Mouse (Mus musculus) layer of hippocampus, adult 9-11 months (tissue): ENCODE measurements around the gene Ogfod3.

ENCODE experiments used
- DNase-seq: peaks from one replicate; pipeline ENCODE4 v3.0.0; 2022

Ogfod3 gene

GRCm38 (mm10) chr11:121198622-121199021, 5.9 kb downstream of the Ogfod3 start:
- no peak for DNase-seq

- DNase-seq, result no peak
Measured at GRCm38 (mm10) chr11:121193415-121193814, 11.1 kb downstream of the Ogfod3 start.

- DNase-seq, result no peak
Measured at GRCm38 (mm10) chr11:121192742-121193141, 11.8 kb downstream of the Ogfod3 start.

DNA sequence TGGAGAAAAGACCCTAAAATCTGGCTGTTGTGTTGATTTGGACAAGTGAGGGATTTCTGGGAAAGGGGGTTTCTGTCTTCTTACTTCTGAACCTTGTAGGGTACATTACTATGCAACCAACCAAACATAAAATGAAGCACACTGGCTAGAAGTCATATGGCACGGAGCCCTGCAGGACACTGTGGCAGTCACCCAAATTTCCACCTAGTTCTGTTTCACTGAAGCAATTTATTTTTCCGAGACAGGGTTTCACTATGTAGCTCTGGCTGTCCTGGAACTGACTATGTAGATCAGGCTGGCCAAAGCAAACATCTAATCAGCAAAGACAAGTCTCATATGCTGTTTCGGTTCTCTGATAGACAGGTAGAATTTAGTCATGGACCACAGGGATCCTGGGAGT, 14.8 kb downstream of the Ogfod3 start:
- DNase-seq, result no peak

GRCm38 (mm10) chr11:121176285-121177270, 27.9 kb downstream of the Ogfod3 start:
- DNase-seq, result no peak

GRCm38 (mm10) chr11:121174234-121174633, 30.3 kb downstream of the Ogfod3 start:
- DNase-seq, result peak; percentile 36

- peak; percentile 29 for DNase-seq
Measured at GRCm38 (mm10) chr11:121173203-121173602, 31.3 kb downstream of the Ogfod3 start.

GRCm38 (mm10) chr11:121163751-121164150, 40.8 kb downstream of the Ogfod3 start:
- no peak for DNase-seq

GRCm38 (mm10) chr11:121160636-121161346, 43.7 kb downstream of the Ogfod3 start:
- no peak for DNase-seq

DNA sequence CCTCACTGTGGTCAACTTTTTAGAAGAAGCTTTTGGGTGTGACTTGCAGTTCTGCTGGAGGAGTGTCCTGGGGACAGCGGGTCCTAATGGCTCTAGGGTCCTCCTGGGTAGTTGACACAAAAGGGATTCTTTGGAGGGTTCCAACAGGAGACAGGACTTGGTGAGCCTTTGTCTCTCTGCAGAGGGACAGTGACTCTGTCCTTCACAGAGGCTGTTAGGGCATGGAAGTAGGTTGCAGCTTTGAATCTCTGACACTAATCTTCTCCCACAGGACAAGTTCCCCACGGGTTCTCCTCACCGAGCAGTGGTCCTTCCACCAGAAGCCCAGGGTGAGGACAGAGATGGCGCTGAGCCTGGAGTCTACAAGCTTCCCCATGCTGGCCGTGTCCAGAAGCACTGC, 44.5 kb downstream of the Ogfod3 start, which contains the start of gene Uts2r:
TSS of gene Uts2r (plus strand) at position 301 of the 400 bp plus-strand sequence.
- no peak for DNase-seq

DNA sequence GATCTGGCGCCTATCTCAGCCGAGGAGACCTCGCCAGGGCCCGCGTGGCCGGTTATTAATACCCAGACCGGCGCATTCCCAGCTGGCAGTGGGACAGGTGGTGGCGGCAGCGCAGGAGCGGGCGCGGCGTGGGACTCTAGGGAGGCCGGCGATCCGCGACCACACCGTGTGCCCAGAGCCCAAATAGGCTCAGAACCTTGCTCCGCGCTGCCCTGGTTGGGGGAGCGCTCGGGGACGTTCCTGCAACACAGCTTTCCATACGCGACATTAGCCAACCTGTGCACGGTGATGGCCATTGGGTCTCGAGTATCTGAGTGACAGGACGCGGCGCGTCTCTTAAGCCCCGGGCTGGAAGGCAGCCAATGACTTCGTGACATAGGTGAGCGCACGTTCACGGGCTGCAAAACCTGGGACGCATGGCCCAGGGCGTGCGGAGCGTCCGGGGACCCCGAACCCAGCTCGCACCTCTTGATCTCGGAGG, 48.1 kb downstream of the Ogfod3 start:
- no peak for DNase-seq

GRCm38 (mm10) chr11:121154203-121154602, 50.3 kb downstream of the Ogfod3 start:
- DNase-seq, result no peak

- no peak for DNase-seq
Measured at GRCm38 (mm10) chr11:121148193-121148592, 56.3 kb downstream of the Ogfod3 start.

GRCm38 (mm10) chr11:121145865-121146264, 58.6 kb downstream of the Ogfod3 start, which contains the start of gene Tex19.1:
Gene Tex19.1, plus strand, starts transcription at chr11:121146143.
- DNase-seq, result no peak

DNA sequence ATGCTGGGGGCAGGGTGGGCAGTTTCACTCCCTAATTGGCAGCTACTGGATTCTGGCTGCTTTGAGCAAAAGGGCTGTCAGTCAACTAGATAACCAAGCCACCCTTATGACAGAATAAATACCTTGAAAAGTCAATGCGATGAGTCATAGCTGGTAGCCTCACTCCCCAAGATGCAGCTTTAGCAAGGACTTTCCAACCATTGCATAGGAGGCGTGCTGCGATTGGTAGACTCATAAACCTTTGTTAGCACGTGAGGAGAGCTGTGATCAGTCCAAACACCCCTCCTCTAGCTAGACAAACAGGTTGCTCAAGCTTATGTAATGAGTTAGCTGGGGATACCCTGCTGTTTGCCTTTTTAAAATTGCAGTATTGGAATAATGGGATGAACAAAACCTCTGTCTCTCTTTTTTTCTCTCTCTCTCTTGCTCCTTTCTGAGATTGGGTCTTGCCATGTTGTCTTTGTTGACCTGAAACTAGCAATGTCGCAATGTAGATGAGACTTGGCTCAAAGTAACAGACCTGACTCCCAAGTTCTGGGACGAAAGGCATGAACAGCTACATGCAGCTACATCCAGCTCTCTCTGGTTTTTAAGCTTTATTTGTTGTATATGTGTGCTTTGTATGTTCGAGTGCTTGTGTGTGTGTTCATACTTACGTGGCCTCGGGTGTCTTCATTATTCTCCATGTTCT, 61.0 kb downstream of the Ogfod3 start:
- no peak for DNase-seq

GRCm38 (mm10) chr11:121138732-121139131, 65.8 kb downstream of the Ogfod3 start:
- no peak for DNase-seq

DNA sequence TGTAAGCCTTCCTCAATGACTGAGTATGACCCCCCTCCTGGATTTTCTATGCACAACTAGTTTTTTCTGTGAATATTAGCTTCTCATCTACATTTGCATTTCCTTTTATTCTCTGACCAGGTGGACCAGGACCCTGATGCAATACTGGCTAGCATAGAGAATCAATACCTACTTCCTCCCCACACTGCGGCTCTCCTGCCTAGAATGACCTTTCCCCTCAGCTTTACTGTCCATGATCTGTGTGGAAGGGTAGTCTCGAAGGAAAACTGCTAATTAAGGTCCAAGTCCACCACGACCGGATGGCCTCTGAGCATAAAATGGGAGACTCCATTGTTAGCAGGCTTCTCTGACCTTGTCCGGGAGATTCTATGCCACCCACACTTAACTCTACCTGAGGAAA, 66.8 kb downstream of the Ogfod3 start:
- DNase-seq, result no peak

DNA sequence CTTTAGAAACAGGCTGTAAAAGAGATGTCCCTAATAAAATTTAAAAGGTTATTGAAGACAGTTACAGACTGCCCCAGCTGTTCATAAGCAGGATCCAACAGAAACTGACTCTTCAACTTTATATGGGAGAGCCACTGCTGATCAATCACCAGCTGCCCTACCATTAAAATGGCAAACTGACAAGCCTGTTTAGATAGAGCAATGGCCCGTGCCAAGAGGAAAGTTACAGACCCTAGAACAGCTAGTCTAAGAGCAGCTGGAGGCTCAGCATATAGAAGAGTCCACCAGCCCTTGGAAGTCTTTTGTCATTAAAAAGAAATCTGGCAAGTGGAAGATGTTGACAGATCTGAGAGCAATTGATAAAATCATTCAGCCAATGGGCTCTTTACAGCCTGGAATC, 69.9 kb downstream of the Ogfod3 start:
- DNase-seq, result no peak

- no peak for DNase-seq
Measured at GRCm38 (mm10) chr11:121129616-121130015, 74.9 kb downstream of the Ogfod3 start.
